Mouse (Mus musculus) liver, postnatal 0 days (tissue): ENCODE results near the gene Ndufaf7. TPM values are rescaled to one million over a fixed set of nuclear protein-coding genes. Genes with fewer than 3 reads are reported as not detected.

Source experiments
- ATAC-seq: fragments of 200-750 bp; cut with Nextera tagmentation; 2 replicates; pipeline ENCODE4 v1.8.0; 2017; ENCODE audit warnings: mild to moderate bottlenecking, moderate library complexity
- DNase-seq: peaks from one replicate; pipeline ENCODE4 v3.0.0-alpha.2; 2016
- H3K27ac ChIP-seq: fragments of 300-500 bp; sonication (generic); 2 replicates; pipeline ENCODE4 v1.5.1; 2014; ENCODE audit warnings: antibody characterized with exemption, moderate library complexity, mild to moderate bottlenecking, low read depth
- H3K27me3 ChIP-seq: fragments of 300-500 bp; sonication (generic); 2 replicates; pipeline ENCODE4 v1.6.1; 2014; ENCODE audit warnings: low read length, control low read depth, mixed read lengths; ENCODE audit not compliant: insufficient read depth
- H3K36me3 ChIP-seq: fragments of 300-500 bp; sonication (generic); replicated peaks from 2 replicates; pipeline ENCODE4 v1.6.1; 2014; ENCODE audit warnings: mild to moderate bottlenecking, control low read depth, low read length, moderate library complexity, mixed read lengths; ENCODE audit not compliant: insufficient read depth
- H3K4me1 ChIP-seq: fragments of 300-500 bp; sonication (generic); 2 replicates; pipeline ENCODE4 v1.6.1; 2014; ENCODE audit warnings: antibody characterized with exemption, mild to moderate bottlenecking, control low read depth; ENCODE audit not compliant: insufficient read depth
- H3K4me2 ChIP-seq: fragments of 300-500 bp; sonication (generic); 2 replicates; pipeline ENCODE4 v1.6.1; 2014; ENCODE audit warnings: low read depth, mild to moderate bottlenecking, low read length, moderate library complexity, mixed read lengths
- H3K4me3 ChIP-seq: fragments of 300-500 bp; sonication (generic); 2 replicates; pipeline ENCODE4 v1.5.1; 2014; ENCODE audit warnings: low read depth, low read length
- H3K9ac ChIP-seq: fragments of 300-500 bp; sonication (generic); replicated peaks from 2 replicates; pipeline ENCODE4 v1.6.1; 2014; ENCODE audit warnings: mild to moderate bottlenecking, moderate library complexity
- H3K9me3 ChIP-seq: fragments of 300-500 bp; sonication (generic); 2 replicates; pipeline ENCODE4 v1.6.1; 2016; ENCODE audit warnings: mild to moderate bottlenecking, control low read depth, low read length, mixed read lengths
- CTCF ChIP-seq: sonication (generic); IDR thresholded peaks from 2 replicates; pipeline ENCODE4 v1.5.1; 2016; ENCODE audit warnings: antibody characterized with exemption, low read depth
- EP300 ChIP-seq: IDR thresholded peaks from 2 replicates; pipeline ENCODE4 v1.6.1; 2016; ENCODE audit warnings: antibody characterized with exemption, low read depth, mild to moderate bottlenecking
- WGBS: fragments of 180-500 bp; shearing (Covaris S2); extraction: QIAGEN DNeasy Blood & Tissue Kit; methylation state at CpG from one replicate; pipeline ENCODE4 v1.1.7; 2014; ENCODE audit not compliant: insufficient replicate concordance; 5-methylcytosine and 5-hydroxymethylcytosine counted together
- polyA plus RNA-seq: library from polyadenylated mRNA; unstranded; fragments of >200 nt; fragmentation: Nextera tagmentation; extraction: Ambion mirVana; gene quantifications from 2 replicates; pipeline ENCODE4 v1.2.1, GENCODE M21; 2015

Ndufaf7 gene
- polyA plus RNA-seq, 1 experiment from 2014 or later = 22.2 TPM

DNA sequence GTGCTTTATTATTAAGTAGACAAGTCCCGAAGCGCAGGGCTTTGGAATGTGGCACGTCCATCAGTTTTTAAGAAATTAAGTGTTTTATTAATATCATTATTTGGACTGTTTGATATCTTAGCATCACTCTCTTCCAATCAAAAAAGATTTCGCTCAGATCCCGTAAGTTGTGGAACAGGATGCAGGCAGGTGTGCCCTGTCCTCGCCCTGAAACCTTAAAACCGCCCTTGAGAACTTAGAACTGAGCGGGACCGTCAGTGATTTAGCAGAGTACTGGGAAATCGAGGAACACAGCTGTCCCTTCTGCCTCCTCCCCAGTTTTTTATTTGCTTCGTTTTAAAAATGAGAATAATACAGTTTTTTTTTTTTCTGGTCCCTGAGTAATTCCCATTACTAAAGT is 20.0 kb upstream of the Ndufaf7 start:
- peaks cover 18% of the 10 kb centered on the region for H3K4me1 ChIP-seq
- no peak for TF ChIP-seq CTCF
- no peak for TF ChIP-seq EP300
- H3K27ac ChIP-seq = peak overlapping the region; percentile 87
- H3K27me3 ChIP-seq = no peaks in the 10 kb centered on the region
- H3K36me3 ChIP-seq = peaks cover 27% of the 10 kb centered on the region
- ATAC-seq (no peak), DNase-seq (no peak)
- H3K4me2 ChIP-seq = peak overlapping the region; percentile 87
- no peaks in the 10 kb centered on the region for H3K9me3 ChIP-seq
- peak overlapping the region; percentile 80 for H3K9ac ChIP-seq
- WGBS = 2% methylated on average over 11 of the region's 11 CpGs
- H3K4me3 ChIP-seq = peak overlapping the region; percentile 70

DNA sequence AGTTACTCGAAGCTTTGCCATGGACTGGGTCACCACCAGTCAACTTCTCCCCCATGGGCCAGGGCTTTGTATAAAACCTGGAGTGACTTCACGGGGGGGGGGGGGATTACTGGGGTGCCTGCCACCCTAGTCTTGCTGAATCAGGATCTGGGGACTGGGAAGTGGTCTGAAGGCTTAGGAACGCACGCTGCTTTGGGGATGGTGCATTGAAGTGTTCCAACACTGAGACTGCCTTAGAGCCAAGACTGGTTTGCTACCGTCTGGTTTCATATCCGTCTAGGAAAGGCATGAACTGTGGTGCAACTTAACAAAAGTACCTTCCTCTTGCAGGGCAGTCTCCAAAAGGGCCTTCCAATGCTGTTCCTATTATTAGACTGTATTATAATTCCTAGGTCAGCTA is 19.2 kb upstream of the Ndufaf7 start:
- 53% methylated on average over 6 of the region's 6 CpGs for WGBS
- TF ChIP-seq CTCF (no peak), EP300 (no peak)
- no peak for ATAC-seq
- H3K27me3 ChIP-seq = no peaks in the 10 kb centered on the region
- peak; percentile 14 for DNase-seq
- H3K27ac ChIP-seq = no peak overlapping the region
- peak overlapping the region; percentile 87 for H3K4me2 ChIP-seq
- no peak overlapping the region for H3K9ac ChIP-seq
- H3K36me3 ChIP-seq = peaks cover 34% of the 10 kb centered on the region
- peaks cover 18% of the 10 kb centered on the region for H3K4me1 ChIP-seq
- peak overlapping the region; percentile 70; the same call in 1 of the 2 replicates for H3K4me3 ChIP-seq
- H3K9me3 ChIP-seq = no peaks in the 10 kb centered on the region

DNA sequence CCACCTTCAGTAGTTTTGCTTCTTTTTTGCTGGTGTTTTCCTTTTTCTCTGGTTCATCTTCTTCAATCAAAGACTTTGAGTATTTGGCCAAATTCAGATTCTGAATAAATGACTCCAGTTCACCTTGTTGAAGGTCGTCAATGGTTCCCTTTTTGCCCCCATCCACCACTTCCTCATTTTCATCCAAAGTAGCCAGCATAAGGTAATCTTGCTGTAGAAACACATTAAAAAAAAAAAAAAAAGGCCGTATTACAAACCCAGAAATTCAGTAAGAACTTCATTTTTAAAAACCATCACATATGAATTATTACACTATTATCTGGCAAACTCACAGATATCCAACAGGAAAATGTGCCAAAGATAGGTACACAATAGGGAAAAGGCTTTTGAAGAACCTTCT is 1.1 kb upstream of the Ndufaf7 start:
- peaks cover 14% of the 10 kb centered on the region for H3K4me1 ChIP-seq
- peak overlapping the region; percentile 80 for H3K4me2 ChIP-seq
- DNase-seq (no peak), ATAC-seq (no peak)
- no peaks in the 10 kb centered on the region for H3K9me3 ChIP-seq
- peak overlapping the region; percentile 70; the same call in 1 of the 2 replicates for H3K27ac ChIP-seq
- no peaks in the 10 kb centered on the region for H3K27me3 ChIP-seq
- 32% methylated on average over 2 of the region's 2 CpGs for WGBS
- peaks cover 44% of the 10 kb centered on the region for H3K36me3 ChIP-seq
- peak overlapping the region; percentile 86 for H3K9ac ChIP-seq
- TF ChIP-seq CTCF = no peak
- TF ChIP-seq EP300 = no peak
- peak overlapping the region; percentile 88 for H3K4me3 ChIP-seq

DNA sequence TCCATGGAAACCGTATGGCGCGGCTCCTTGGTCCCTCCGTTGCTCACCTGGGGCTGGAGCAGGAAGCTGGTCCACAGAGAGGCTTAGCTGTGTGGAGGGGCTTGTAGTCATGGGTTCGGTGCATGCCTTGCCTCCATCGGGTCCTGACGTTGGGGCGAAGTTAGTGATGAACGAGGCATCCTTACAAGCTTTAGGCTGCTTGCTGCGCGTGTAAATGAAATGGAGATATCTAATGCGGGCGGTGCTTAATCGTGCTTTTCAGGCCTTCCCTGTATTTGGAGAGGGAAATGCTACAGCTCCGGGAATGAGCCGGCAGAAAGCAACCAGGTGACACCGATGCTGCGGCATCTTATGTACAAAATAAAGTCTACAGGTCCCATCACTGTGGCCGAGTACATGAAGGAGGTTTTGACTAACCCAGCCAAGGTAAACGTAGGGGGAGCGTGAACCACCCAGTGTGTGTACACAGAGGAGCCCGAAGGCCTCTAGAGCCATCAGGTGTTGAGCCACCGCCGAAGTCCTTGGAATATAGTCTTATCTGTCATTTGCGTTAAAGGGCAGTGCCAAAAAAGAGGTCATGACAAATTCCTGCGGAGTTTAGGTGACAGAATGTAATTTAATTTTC is 405 bp downstream of the Ndufaf7 start:
- ATAC-seq (peak; percentile 18; the same call in 1 of the 2 replicates), DNase-seq (peak; percentile 18)
- no peaks in the 10 kb centered on the region for H3K27me3 ChIP-seq
- peak overlapping the region; percentile 80 for H3K4me2 ChIP-seq
- H3K9me3 ChIP-seq = no peaks in the 10 kb centered on the region
- H3K4me1 ChIP-seq = peaks cover 14% of the 10 kb centered on the region
- peak overlapping the region; percentile 88 for H3K4me3 ChIP-seq
- peak overlapping the region; percentile 41; the same call in 1 of the 2 replicates for H3K27ac ChIP-seq
- peak overlapping the region; percentile 86 for H3K9ac ChIP-seq
- peaks cover 40% of the 10 kb centered on the region for H3K36me3 ChIP-seq
- WGBS = 10% methylated on average over 26 of the region's 26 CpGs
- TF ChIP-seq CTCF (no peak), EP300 (no peak)

DNA sequence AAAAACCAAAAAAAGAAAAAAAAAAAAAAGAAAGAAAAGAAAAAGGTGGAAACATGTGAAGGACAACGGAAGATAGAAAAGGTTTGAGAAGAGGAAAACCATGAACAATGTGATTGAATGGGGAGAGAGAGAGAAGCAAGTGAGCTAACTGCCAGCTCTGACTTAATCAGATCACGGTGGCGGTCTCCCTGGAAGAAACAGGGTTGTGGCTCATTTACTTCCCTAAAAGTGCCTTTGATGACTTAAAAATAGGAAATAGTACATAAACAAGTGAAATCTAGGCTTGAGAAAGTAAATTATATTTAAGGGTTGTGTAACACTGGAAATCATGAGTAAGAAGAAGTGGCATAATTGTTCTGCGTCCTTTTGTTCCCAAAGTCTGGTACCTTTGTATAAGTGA is 2.0 kb downstream of the Ndufaf7 start:
- H3K4me2 ChIP-seq = no peak overlapping the region
- WGBS = 59% methylated on average over 4 of the region's 4 CpGs
- no peak overlapping the region for H3K27ac ChIP-seq
- H3K4me1 ChIP-seq = peaks cover 14% of the 10 kb centered on the region
- no peak overlapping the region for H3K9ac ChIP-seq
- no peak overlapping the region for H3K4me3 ChIP-seq
- ATAC-seq (no peak), DNase-seq (no peak)
- TF ChIP-seq EP300 = no peak
- no peak for TF ChIP-seq CTCF
- no peaks in the 10 kb centered on the region for H3K9me3 ChIP-seq
- H3K27me3 ChIP-seq = no peaks in the 10 kb centered on the region
- peaks cover 29% of the 10 kb centered on the region for H3K36me3 ChIP-seq

DNA sequence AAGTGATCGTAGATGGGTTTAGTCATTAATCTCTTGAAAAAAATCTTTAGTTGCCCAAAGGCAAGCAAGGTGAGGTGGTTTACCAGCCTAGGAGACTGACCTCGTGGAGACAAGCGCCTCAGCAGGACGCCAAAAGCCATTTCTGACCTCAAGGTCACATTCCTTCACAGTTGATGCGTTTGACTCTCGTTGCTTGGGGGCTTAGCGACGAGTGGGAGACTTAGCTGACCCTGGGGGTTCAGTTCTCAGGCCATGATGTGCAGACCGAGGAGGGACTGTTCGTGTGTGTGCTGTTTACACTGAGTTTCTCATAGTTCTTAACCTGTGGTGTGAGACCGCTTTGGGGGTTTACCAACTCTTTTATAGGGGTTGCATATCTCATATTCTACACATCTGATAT is 5.6 kb downstream of the Ndufaf7 start:
- H3K36me3 ChIP-seq = peaks cover 22% of the 10 kb centered on the region
- WGBS = 78% methylated on average over 11 of the region's 11 CpGs
- H3K4me2 ChIP-seq = no peak overlapping the region
- H3K9me3 ChIP-seq = no peaks in the 10 kb centered on the region
- no peak for DNase-seq
- no peak overlapping the region for H3K4me3 ChIP-seq
- no peak for TF ChIP-seq EP300
- TF ChIP-seq CTCF = no peak
- ATAC-seq = no peak
- no peaks in the 10 kb centered on the region for H3K27me3 ChIP-seq
- H3K4me1 ChIP-seq = peaks cover 3% of the 10 kb centered on the region
- H3K27ac ChIP-seq = no peak overlapping the region
- H3K9ac ChIP-seq = no peak overlapping the region

DNA sequence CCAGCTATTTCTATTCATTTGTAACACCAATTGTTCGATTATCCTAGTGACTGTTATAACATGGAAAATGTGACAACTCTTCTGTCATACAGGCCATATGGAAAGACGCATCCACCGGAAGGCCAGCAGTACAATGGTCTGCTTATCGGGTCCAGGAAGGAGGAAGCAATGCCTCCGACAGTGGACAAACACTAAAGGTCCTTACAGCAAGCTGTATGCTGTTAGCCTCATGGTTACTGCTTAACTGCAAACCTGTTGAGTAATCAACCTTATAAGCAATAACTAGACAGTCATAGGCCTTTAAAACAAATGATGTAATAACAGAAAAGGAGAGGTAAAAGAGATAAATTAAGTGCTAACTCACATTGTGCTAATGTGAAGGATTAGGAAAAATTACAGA is 14.3 kb downstream of the Ndufaf7 start:
- Histone ChIP-seq H3K9ac (no peak overlapping the region), H3K27me3 (no peaks in the 10 kb centered on the region), H3K27ac (no peak overlapping the region), H3K4me3 (no peak overlapping the region), H3K36me3 (peaks cover 61% of the 10 kb centered on the region), H3K4me1 (no peaks in the 10 kb centered on the region), H3K9me3 (no peaks in the 10 kb centered on the region), H3K4me2 (no peak overlapping the region)
- 65% methylated on average over 5 of the region's 5 CpGs for WGBS
- DNase-seq (no peak), ATAC-seq (no peak)
- TF ChIP-seq EP300 = no peak
- no peak for TF ChIP-seq CTCF
